Mouse (Mus musculus): ENCODE measurements at regions not wholly inside any gene's neighbourhood (a gene's known extent, or its start where the extent isn't known, plus 50 kb on each side); places are given as distances from the start of the nearest gene placed in this dataset.

DNA sequence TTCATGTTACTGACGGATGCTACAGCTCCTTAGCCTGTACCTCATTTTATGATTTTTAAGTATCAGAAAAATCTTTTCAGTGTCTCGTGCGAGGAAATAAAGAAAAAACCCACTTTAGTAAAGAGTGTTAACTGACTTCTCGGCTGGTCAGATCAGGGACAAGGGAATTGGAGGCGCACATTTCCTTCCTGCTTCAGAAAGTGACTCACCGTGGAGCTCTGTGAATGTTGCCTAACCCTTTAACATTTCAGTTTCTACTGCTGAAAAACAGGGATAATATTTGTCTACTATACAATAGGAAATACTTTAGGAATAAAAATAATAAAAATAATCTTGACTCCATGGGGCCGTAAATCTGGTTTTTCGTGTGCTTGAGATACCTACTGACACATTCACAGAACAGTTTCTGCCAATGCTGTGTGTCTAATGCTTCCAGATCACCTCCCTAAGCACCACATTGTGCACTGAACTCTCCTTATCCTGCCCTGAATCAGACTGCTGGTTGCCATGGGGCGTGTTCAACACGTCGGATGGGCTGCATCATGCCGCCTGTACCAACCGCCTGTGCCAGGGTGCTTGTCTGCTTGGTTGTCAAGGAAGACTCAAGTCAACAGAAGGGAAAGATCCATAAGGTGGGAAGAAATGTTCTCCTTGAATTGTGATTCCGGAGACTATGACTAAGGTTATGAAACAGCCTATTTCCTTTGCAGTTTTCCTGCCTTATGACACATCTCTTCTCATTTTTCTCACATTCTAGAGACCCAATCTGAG is 246.3 kb downstream of the Ikzf2 start:
- no peaks in the 10 kb centered on the region for H3K36me3 ChIP-seq
- H3K4me1 ChIP-seq, result no peaks in the 10 kb centered on the region
- no peak for ATAC-seq (replicated peaks)
- no peak overlapping the region for H3K27ac ChIP-seq (replicated peaks)
- no peaks in the 10 kb centered on the region for H3K27me3 ChIP-seq
- no peaks in the 10 kb centered on the region for H3K9me3 ChIP-seq
- H3K4me3 ChIP-seq, result no peak overlapping the region
- no peak overlapping the region for H3K9ac ChIP-seq (replicated peaks)
- WGBS, result 94% methylated on average over 14 of the region's 14 CpGs
- H3K4me2 ChIP-seq (replicated peaks), result no peak overlapping the region

DNA sequence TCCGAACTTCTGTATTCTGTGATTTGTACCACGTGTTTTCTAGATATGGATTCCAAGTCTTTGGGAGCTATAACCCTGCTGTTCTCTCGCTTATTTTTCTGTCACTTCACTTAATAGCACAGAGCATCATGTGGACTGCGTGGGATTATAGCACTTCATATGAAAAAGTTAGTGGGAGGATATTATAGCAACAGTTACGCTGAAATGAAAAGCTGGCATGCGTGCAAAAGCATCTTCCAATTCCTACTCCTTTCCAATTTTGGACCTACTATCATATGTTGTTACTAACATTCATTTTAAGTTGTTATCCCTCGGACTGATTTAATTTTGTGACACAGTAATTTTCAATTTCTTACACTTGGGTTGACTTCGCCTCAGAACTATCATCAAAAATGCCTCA is 250.0 kb downstream of the Ikzf2 start:
- WGBS, result 88% methylated on average over 8 of the region's 8 CpGs

GRCm38 (mm10) chr1:69433655-69434357 is 253.2 kb downstream of the Ikzf2 start:
- WGBS, result 29% methylated on average over 8 of the region's 8 CpGs
- no peak for ATAC-seq (replicated peaks)
- Histone ChIP-seq H3K27ac (replicated peaks) (no peak overlapping the region), H3K36me3 (no peaks in the 10 kb centered on the region), H3K9ac (replicated peaks) (no peak overlapping the region), H3K4me1 (0 out of 2 replicates have a peak, but pooled peaks cover 5% of the 10 kb centered on the region), H3K9me3 (no peaks in the 10 kb centered on the region), H3K4me3 (no peak overlapping the region), H3K4me2 (replicated peaks) (no peak overlapping the region), H3K27me3 (no peaks in the 10 kb centered on the region)

More for the DNA sequence above, 250.0 kb downstream of the Ikzf2 start:
- Histone ChIP-seq H3K27ac (replicated peaks) (no peak overlapping the region), H3K27me3 (no peaks in the 10 kb centered on the region), H3K9ac (replicated peaks) (no peak overlapping the region), H3K4me1 (no peaks in the 10 kb centered on the region), H3K9me3 (no peaks in the 10 kb centered on the region), H3K36me3 (no peaks in the 10 kb centered on the region), H3K4me3 (no peak overlapping the region), H3K4me2 (replicated peaks) (no peak overlapping the region)
- ATAC-seq (replicated peaks), result no peak

- Histone ChIP-seq H3K36me3 (no peaks in the 10 kb centered on the region), H3K27ac (replicated peaks) (no peak overlapping the region), H3K9ac (replicated peaks) (no peak overlapping the region), H3K9me3 (no peaks in the 10 kb centered on the region), H3K4me2 (replicated peaks) (no peak overlapping the region), H3K4me1 (0 out of 2 replicates have a peak, but pooled peaks cover 5% of the 10 kb centered on the region), H3K4me3 (no peak overlapping the region), H3K27me3 (no peaks in the 10 kb centered on the region)
- 42% methylated on average over 8 of the region's 8 CpGs for WGBS
- ATAC-seq (replicated peaks), result no peak
Observed at GRCm38 (mm10) chr1:69430683-69431407, 256.2 kb downstream of the Ikzf2 start.

GRCm38 (mm10) chr1:69429632-69430031 is 257.4 kb downstream of the Ikzf2 start:
- Histone ChIP-seq H3K4me2 (replicated peaks) (no peak overlapping the region), H3K9ac (replicated peaks) (no peak overlapping the region), H3K36me3 (no peaks in the 10 kb centered on the region), H3K4me1 (0 out of 2 replicates have a peak, but pooled peaks cover 5% of the 10 kb centered on the region), H3K4me3 (no peak overlapping the region), H3K27ac (replicated peaks) (no peak overlapping the region), H3K9me3 (no peaks in the 10 kb centered on the region), H3K27me3 (no peaks in the 10 kb centered on the region)
- peak; percentile 82 for ATAC-seq (replicated peaks)
- WGBS, result 29% methylated on average over 5 of the region's 5 CpGs

DNA sequence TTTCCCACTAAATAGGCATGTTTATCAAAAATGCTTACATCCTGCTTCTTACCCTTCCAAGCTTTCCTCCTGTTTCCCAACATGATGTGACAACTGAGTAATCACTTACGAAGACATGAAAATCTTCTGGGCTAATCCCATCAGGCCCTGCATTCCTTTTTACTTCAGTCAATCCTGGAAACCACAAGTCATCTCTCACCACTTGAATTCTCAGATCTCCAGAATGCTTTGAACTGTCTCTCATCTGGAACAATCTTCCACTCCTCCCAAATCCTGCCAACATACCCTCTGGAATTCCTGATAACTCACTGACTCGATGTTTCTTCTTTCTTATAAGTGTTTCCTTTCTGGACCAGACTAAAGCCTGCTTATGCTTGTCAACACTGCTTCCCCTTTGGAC is 289.4 kb downstream of the Ikzf2 start:
- Histone ChIP-seq H3K4me2 (replicated peaks) (no peak overlapping the region), H3K9ac (replicated peaks) (no peak overlapping the region), H3K27ac (replicated peaks) (no peak overlapping the region), H3K36me3 (no peaks in the 10 kb centered on the region), H3K9me3 (peaks cover 17% of the 10 kb centered on the region), H3K4me3 (no peak overlapping the region), H3K4me1 (no peaks in the 10 kb centered on the region), H3K27me3 (no peaks in the 10 kb centered on the region)
- 86% methylated on average over 2 of the region's 2 CpGs for WGBS
- ATAC-seq (replicated peaks), result no peak

GRCm38 (mm10) chr1:69382374-69382773 is 274.5 kb upstream of the Erbb4 start:
- no peak for ATAC-seq (replicated peaks)
- H3K27me3 ChIP-seq, result no peaks in the 10 kb centered on the region
- WGBS, result 90% methylated on average over 1 of the region's 1 CpGs
- H3K4me3 ChIP-seq, result no peak overlapping the region
- no peak overlapping the region for H3K4me2 ChIP-seq (replicated peaks)
- H3K9ac ChIP-seq (replicated peaks), result no peak overlapping the region
- H3K9me3 ChIP-seq, result no peaks in the 10 kb centered on the region
- no peak overlapping the region for H3K27ac ChIP-seq (replicated peaks)
- no peaks in the 10 kb centered on the region for H3K4me1 ChIP-seq
- H3K36me3 ChIP-seq, result no peaks in the 10 kb centered on the region

GRCm38 (mm10) chr1:69379741-69380140 is 271.9 kb upstream of the Erbb4 start:
- no peak overlapping the region for H3K4me2 ChIP-seq (replicated peaks)
- H3K4me1 ChIP-seq, result no peaks in the 10 kb centered on the region
- H3K36me3 ChIP-seq, result no peaks in the 10 kb centered on the region
- H3K27me3 ChIP-seq, result no peaks in the 10 kb centered on the region
- no peak overlapping the region for H3K9ac ChIP-seq (replicated peaks)
- ATAC-seq (replicated peaks), result no peak
- no peak overlapping the region for H3K27ac ChIP-seq (replicated peaks)
- no peaks in the 10 kb centered on the region for H3K9me3 ChIP-seq
- H3K4me3 ChIP-seq, result no peak overlapping the region
- 91% methylated on average over 7 of the region's 7 CpGs for WGBS

DNA sequence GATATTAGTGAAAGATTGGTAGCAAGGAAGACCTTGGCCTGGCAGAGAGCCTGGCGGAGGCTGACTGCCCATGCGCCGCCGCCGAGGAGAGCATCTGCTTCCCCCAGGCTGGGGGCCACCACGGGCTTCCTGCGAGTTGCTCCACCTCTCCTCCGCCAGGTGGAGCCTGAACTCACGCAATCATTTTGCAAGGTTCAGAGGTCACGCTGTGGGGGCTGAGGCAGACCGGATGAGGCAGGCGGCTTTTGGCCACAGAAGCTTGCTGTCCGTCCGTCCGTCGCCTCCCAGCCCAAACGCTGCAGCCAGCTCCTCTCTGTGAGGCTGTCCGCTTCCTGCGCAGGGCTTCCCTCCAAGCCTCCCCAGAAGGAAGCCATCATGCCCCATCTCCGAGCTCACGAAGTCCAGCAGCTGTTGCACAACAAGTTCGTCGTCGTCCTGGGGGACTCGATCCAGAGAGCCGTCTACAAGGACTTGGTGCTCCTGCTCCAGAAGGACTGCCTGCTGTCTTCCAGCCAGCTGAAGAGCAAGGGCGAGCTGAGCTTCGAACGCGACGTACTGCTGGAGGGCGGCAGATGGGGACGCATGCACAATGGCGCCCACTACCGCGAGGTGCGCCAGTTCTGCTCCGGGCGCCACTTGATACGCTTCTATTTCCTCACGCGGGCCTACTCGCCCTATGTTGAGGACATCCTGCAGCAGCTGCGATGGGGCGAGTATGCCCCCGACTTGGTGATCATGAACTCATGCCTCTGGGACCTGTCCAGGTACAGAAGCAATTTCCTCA is 269.3 kb upstream of the Erbb4 start:
- H3K9me3 ChIP-seq, result no peaks in the 10 kb centered on the region
- no peak overlapping the region for H3K4me2 ChIP-seq (replicated peaks)
- no peaks in the 10 kb centered on the region for H3K36me3 ChIP-seq
- 97% methylated on average over 46 of the region's 46 CpGs for WGBS
- ATAC-seq (replicated peaks), result no peak
- H3K27me3 ChIP-seq, result no peaks in the 10 kb centered on the region
- H3K4me3 ChIP-seq, result no peak overlapping the region
- H3K27ac ChIP-seq (replicated peaks), result no peak overlapping the region
- no peak overlapping the region for H3K9ac ChIP-seq (replicated peaks)
- H3K4me1 ChIP-seq, result no peaks in the 10 kb centered on the region

GRCm38 (mm10) chr1:69375246-69375645 is 267.4 kb upstream of the Erbb4 start:
- no peak overlapping the region for H3K27ac ChIP-seq (replicated peaks)
- WGBS, result 58% methylated on average over 1 of the region's 1 CpGs
- no peak overlapping the region for H3K4me3 ChIP-seq
- no peaks in the 10 kb centered on the region for H3K27me3 ChIP-seq
- no peaks in the 10 kb centered on the region for H3K36me3 ChIP-seq
- ATAC-seq (replicated peaks), result no peak
- H3K9ac ChIP-seq (replicated peaks), result no peak overlapping the region
- H3K4me1 ChIP-seq, result no peaks in the 10 kb centered on the region
- no peak overlapping the region for H3K4me2 ChIP-seq (replicated peaks)
- no peaks in the 10 kb centered on the region for H3K9me3 ChIP-seq

DNA sequence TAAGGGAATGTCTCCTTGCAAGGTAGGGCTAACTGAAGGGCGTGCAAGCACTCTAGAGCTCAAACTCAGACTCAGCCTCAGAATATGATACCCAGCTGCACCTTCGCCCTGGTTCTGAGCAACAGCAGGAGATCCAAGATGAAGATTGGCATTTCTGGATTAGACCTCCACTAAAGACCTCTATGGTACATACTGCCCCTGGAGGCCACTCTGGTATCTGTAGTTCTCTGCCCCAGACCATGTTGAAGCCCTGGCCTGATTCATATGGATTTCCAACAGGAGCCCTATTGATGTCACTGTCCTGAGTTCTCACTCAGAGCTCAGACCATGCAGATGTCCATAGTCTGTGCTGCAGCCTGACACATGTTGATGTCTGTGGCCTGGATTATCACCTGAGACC is 262.2 kb upstream of the Erbb4 start:
- H3K9ac ChIP-seq (replicated peaks), result no peak overlapping the region
- no peaks in the 10 kb centered on the region for H3K27me3 ChIP-seq
- H3K36me3 ChIP-seq, result no peaks in the 10 kb centered on the region
- no peak overlapping the region for H3K4me2 ChIP-seq (replicated peaks)
- H3K4me1 ChIP-seq, result no peaks in the 10 kb centered on the region
- H3K27ac ChIP-seq (replicated peaks), result no peak overlapping the region
- no peaks in the 10 kb centered on the region for H3K9me3 ChIP-seq
- H3K4me3 ChIP-seq, result no peak overlapping the region
- 96% methylated on average over 2 of the region's 2 CpGs for WGBS
- ATAC-seq (replicated peaks), result no peak

DNA sequence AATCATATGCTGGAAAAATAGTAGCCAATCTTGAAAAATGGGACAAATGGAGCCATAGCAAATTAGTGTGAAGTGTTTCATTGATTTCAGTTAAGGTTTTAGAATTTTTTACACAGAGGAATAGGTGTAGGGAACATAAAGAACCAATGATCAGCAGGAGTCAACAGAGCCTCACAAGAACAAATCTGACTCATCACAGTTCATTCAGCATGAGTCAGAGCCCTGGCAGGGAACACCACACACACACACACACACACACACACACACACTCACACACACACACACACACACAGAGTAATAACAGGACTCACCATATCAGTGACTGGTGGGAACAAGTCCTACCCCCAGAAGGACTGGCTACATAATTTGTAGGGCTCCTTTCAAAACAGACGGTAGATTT is 259.7 kb upstream of the Erbb4 start:
- Histone ChIP-seq H3K4me1 (no peaks in the 10 kb centered on the region), H3K36me3 (no peaks in the 10 kb centered on the region), H3K4me3 (no peak overlapping the region), H3K4me2 (replicated peaks) (no peak overlapping the region), H3K27ac (replicated peaks) (no peak overlapping the region), H3K9me3 (no peaks in the 10 kb centered on the region), H3K9ac (replicated peaks) (no peak overlapping the region), H3K27me3 (no peaks in the 10 kb centered on the region)
- no peak for ATAC-seq (replicated peaks)
- WGBS, result 78% methylated on average over 1 of the region's 1 CpGs
